Mouse (Mus musculus): Measurements from ENCODE around the gene Tmem165. TPM values are rescaled to one million over a fixed set of nuclear protein-coding genes. Genes with fewer than 3 reads are reported as not detected.

Tmem165 gene
- polyA plus RNA-seq, 1 experiment from 2014 or later, result 87.6 TPM

DNA sequence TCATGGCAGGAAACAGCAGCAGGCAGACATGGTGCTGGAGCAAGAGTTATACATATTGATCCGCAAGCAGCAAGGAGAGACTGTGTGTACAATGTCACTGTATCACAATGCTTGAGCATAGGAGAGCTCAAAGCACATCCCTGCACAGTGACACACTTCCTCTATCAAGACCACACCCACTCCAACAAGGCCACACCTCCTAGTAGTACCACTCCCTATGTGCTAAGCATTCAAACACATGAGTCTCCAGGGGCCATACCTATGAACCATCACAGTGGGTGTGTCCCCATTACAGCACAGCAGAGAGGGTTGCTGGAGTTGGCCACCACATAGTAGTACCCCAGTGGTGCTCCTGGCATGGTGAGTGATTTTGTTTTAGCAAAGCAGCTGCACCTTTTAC, 37.3 kb upstream of the Tmem165 start:
- WGBS, result 100% methylated on average over 1 of the region's 1 CpGs
- no peak for ATAC-seq (ENCODE audit: low FRiP score, low TSS enrichment)
- H3K9ac ChIP-seq (replicated peaks; ENCODE audit: low read length), result no peak overlapping the region

GRCm38 (mm10) chr5:76149436-76149835, 34.2 kb upstream of the Tmem165 start:
- Histone ChIP-seq H3K9me3 (ENCODE audit: low read length) (no peaks in the 10 kb centered on the region), H3K4me2 (replicated peaks; ENCODE audit: low read depth, low read length) (no peak overlapping the region), H3K9ac (replicated peaks; ENCODE audit: low read length) (no peak overlapping the region), H3K4me1 (ENCODE audit: insufficient read depth, low read length) (no peaks in the 10 kb centered on the region), H3K27ac (ENCODE audit: low read length) (no peak overlapping the region), H3K27me3 (ENCODE audit: insufficient read depth, low read length) (no peaks in the 10 kb centered on the region), H3K36me3 (ENCODE audit: insufficient read depth, low read length) (peaks cover 13% of the 10 kb centered on the region), H3K4me3 (ENCODE audit: low read length) (no peak overlapping the region)
- no peak for ATAC-seq (ENCODE audit: low FRiP score, low TSS enrichment)
- WGBS, result 85% methylated on average over 6 of the region's 6 CpGs

More for the DNA sequence above, 37.3 kb upstream of the Tmem165 start:
- Histone ChIP-seq H3K9me3 (ENCODE audit: low read length) (no peaks in the 10 kb centered on the region), H3K4me1 (ENCODE audit: insufficient read depth, low read length) (peaks cover 1% of the 10 kb centered on the region; the same call in 1 of the 2 replicates), H3K36me3 (ENCODE audit: insufficient read depth, low read length) (peaks cover 13% of the 10 kb centered on the region), H3K27ac (ENCODE audit: low read length) (no peak overlapping the region), H3K4me3 (ENCODE audit: low read length) (no peak overlapping the region), H3K27me3 (ENCODE audit: insufficient read depth, low read length) (no peaks in the 10 kb centered on the region), H3K4me2 (replicated peaks; ENCODE audit: low read depth, low read length) (no peak overlapping the region)

DNA sequence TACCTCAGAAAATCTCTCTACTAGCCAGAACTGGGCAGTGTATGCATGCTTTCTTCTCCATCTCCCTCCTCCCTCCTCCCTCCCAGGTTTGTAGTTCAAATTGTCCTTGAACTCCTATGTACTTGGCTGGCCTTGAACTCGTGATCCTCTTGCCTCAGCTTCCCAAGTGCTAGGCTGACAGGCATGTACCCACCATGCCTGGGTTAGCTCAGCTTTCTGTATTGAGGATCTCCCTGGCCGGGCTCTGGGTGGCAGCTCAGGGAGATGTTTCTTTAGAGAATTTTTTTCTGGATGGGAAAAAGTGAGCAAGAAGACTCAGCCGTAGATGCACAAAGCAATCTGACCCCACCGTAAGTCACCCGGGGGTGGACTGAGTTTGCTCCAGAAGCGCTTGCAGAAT, 30.7 kb upstream of the Tmem165 start:
- 90% methylated on average over 6 of the region's 6 CpGs for WGBS
- Histone ChIP-seq H3K27me3 (ENCODE audit: insufficient read depth, low read length) (no peaks in the 10 kb centered on the region), H3K36me3 (ENCODE audit: insufficient read depth, low read length) (peaks cover 21% of the 10 kb centered on the region), H3K4me1 (ENCODE audit: insufficient read depth, low read length) (no peaks in the 10 kb centered on the region), H3K4me2 (replicated peaks; ENCODE audit: low read depth, low read length) (no peak overlapping the region), H3K9ac (replicated peaks; ENCODE audit: low read length) (no peak overlapping the region), H3K27ac (ENCODE audit: low read length) (no peak overlapping the region), H3K4me3 (ENCODE audit: low read length) (no peak overlapping the region), H3K9me3 (ENCODE audit: low read length) (no peaks in the 10 kb centered on the region)
- ATAC-seq (ENCODE audit: low FRiP score, low TSS enrichment), result no peak

- Histone ChIP-seq H3K4me2 (replicated peaks; ENCODE audit: low read depth, low read length) (no peak overlapping the region), H3K27ac (ENCODE audit: low read length) (no peak overlapping the region), H3K27me3 (ENCODE audit: insufficient read depth, low read length) (no peaks in the 10 kb centered on the region), H3K36me3 (ENCODE audit: insufficient read depth, low read length) (peaks cover 21% of the 10 kb centered on the region), H3K4me3 (ENCODE audit: low read length) (no peak overlapping the region), H3K9ac (replicated peaks; ENCODE audit: low read length) (no peak overlapping the region), H3K9me3 (ENCODE audit: low read length) (no peaks in the 10 kb centered on the region), H3K4me1 (ENCODE audit: insufficient read depth, low read length) (no peaks in the 10 kb centered on the region)
- WGBS, result 91% methylated on average over 11 of the region's 11 CpGs
- ATAC-seq (ENCODE audit: low FRiP score, low TSS enrichment), result no peak
Measured at GRCm38 (mm10) chr5:76153430-76153829, 30.2 kb upstream of the Tmem165 start.

GRCm38 (mm10) chr5:76154434-76155165, 29.1 kb upstream of the Tmem165 start:
- no peak overlapping the region for H3K4me3 ChIP-seq (ENCODE audit: low read length)
- H3K4me1 ChIP-seq (ENCODE audit: insufficient read depth, low read length), result no peaks in the 10 kb centered on the region
- WGBS, result 78% methylated on average over 21 of the region's 21 CpGs
- H3K9me3 ChIP-seq (ENCODE audit: low read length), result no peaks in the 10 kb centered on the region
- no peak for ATAC-seq (ENCODE audit: low FRiP score, low TSS enrichment)
- H3K4me2 ChIP-seq (replicated peaks; ENCODE audit: low read depth, low read length), result no peak overlapping the region
- H3K36me3 ChIP-seq (ENCODE audit: insufficient read depth, low read length), result peaks cover 21% of the 10 kb centered on the region
- H3K27ac ChIP-seq (ENCODE audit: low read length), result no peak overlapping the region
- no peak overlapping the region for H3K9ac ChIP-seq (replicated peaks; ENCODE audit: low read length)
- no peaks in the 10 kb centered on the region for H3K27me3 ChIP-seq (ENCODE audit: insufficient read depth, low read length)

- Histone ChIP-seq H3K4me2 (replicated peaks; ENCODE audit: low read depth, low read length) (no peak overlapping the region), H3K4me3 (ENCODE audit: low read length) (no peak overlapping the region), H3K9me3 (ENCODE audit: low read length) (no peaks in the 10 kb centered on the region), H3K27me3 (ENCODE audit: insufficient read depth, low read length) (no peaks in the 10 kb centered on the region), H3K9ac (replicated peaks; ENCODE audit: low read length) (no peak overlapping the region), H3K27ac (ENCODE audit: low read length) (no peak overlapping the region), H3K4me1 (ENCODE audit: insufficient read depth, low read length) (no peaks in the 10 kb centered on the region), H3K36me3 (ENCODE audit: insufficient read depth, low read length) (peaks cover 8% of the 10 kb centered on the region)
- no peak for ATAC-seq (ENCODE audit: low FRiP score, low TSS enrichment)
- WGBS, result 69% methylated on average over 6 of the region's 6 CpGs
Measured at GRCm38 (mm10) chr5:76159555-76159954, 24.1 kb upstream of the Tmem165 start.

DNA sequence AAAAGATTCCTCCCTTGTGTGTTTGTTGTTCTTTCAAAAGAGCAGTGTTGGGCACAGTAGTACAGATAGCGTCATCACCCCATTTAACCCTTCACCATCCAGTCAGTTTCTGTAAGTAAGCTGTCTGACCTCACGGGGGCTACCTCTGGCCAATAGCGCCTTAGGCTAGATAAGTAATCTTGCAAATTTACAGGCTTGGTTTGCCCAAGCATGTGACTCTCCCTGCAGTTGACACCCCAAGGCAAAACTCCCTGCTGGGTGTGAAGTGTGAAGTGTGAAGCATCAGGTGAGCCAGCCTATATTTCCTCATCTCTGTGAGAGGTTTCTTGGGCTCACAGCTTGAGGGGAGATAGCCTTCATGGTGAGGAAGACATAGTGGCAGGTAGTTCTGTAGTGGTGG, 23.6 kb upstream of the Tmem165 start:
- Histone ChIP-seq H3K36me3 (ENCODE audit: insufficient read depth, low read length) (peaks cover 8% of the 10 kb centered on the region), H3K27ac (ENCODE audit: low read length) (no peak overlapping the region), H3K27me3 (ENCODE audit: insufficient read depth, low read length) (no peaks in the 10 kb centered on the region), H3K4me2 (replicated peaks; ENCODE audit: low read depth, low read length) (no peak overlapping the region), H3K9ac (replicated peaks; ENCODE audit: low read length) (no peak overlapping the region), H3K4me3 (ENCODE audit: low read length) (no peak overlapping the region), H3K4me1 (ENCODE audit: insufficient read depth, low read length) (no peaks in the 10 kb centered on the region), H3K9me3 (ENCODE audit: low read length) (no peaks in the 10 kb centered on the region)
- no peak for ATAC-seq (ENCODE audit: low FRiP score, low TSS enrichment)
- 56% methylated on average over 3 of the region's 3 CpGs for WGBS

DNA sequence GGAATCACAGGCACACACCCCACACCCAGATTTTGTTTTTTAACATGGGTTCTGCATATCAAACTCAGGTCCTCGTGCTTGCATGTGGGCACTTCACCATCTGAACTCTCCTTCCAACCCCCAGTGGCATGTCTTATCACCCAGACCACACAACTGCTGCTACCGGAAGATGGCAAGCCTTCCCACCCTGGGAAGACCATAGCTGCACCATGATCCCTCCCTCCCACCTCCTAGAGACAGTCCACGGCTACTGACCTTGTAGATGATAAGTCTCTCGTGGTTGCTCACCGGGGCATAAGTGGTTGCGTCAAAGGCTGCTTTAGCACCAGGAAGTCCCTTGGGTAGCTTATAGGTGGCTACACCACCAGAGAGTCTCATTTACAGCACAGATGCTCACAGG, 22.2 kb upstream of the Tmem165 start:
- Histone ChIP-seq H3K4me1 (ENCODE audit: insufficient read depth, low read length) (no peaks in the 10 kb centered on the region), H3K36me3 (ENCODE audit: insufficient read depth, low read length) (0 out of 2 replicates have a peak, but pooled peaks cover under 1% of the 10 kb centered on the region), H3K27me3 (ENCODE audit: insufficient read depth, low read length) (no peaks in the 10 kb centered on the region)

DNA sequence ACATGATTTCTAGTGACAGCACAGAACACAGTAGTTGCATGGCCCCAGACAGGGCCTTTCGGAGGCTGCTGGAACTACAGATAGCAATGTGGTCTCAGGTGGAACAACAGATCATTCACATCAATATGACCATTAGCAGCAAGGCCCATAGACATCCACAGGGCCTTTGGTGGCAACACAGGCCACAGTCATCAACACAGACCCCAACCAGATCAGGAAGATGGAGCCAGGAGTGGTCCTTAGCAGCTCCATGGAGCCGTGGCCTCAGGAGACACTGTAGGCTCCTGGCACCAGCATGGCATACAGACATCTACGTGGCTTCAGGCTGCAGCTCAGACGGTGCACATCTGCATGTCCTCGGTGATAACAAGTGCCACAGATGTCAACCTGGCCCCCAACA, 20.8 kb upstream of the Tmem165 start:
- Histone ChIP-seq H3K4me1 (ENCODE audit: insufficient read depth, low read length) (no peaks in the 10 kb centered on the region), H3K4me2 (replicated peaks; ENCODE audit: low read depth, low read length) (no peak overlapping the region), H3K9me3 (ENCODE audit: low read length) (no peaks in the 10 kb centered on the region), H3K27ac (ENCODE audit: low read length) (no peak overlapping the region), H3K27me3 (ENCODE audit: insufficient read depth, low read length) (no peaks in the 10 kb centered on the region), H3K4me3 (ENCODE audit: low read length) (no peak overlapping the region), H3K36me3 (ENCODE audit: insufficient read depth, low read length) (no peaks in the 10 kb centered on the region), H3K9ac (replicated peaks; ENCODE audit: low read length) (no peak overlapping the region)
- 80% methylated on average over 5 of the region's 5 CpGs for WGBS
- ATAC-seq (ENCODE audit: low FRiP score, low TSS enrichment), result no peak

More for the DNA sequence above, 22.2 kb upstream of the Tmem165 start:
- Histone ChIP-seq H3K27ac (ENCODE audit: low read length) (no peak overlapping the region), H3K4me3 (ENCODE audit: low read length) (no peak overlapping the region), H3K9me3 (ENCODE audit: low read length) (no peaks in the 10 kb centered on the region), H3K9ac (replicated peaks; ENCODE audit: low read length) (no peak overlapping the region), H3K4me2 (replicated peaks; ENCODE audit: low read depth, low read length) (no peak overlapping the region)
- 94% methylated on average over 6 of the region's 6 CpGs for WGBS
- no peak for ATAC-seq (ENCODE audit: low FRiP score, low TSS enrichment)

DNA sequence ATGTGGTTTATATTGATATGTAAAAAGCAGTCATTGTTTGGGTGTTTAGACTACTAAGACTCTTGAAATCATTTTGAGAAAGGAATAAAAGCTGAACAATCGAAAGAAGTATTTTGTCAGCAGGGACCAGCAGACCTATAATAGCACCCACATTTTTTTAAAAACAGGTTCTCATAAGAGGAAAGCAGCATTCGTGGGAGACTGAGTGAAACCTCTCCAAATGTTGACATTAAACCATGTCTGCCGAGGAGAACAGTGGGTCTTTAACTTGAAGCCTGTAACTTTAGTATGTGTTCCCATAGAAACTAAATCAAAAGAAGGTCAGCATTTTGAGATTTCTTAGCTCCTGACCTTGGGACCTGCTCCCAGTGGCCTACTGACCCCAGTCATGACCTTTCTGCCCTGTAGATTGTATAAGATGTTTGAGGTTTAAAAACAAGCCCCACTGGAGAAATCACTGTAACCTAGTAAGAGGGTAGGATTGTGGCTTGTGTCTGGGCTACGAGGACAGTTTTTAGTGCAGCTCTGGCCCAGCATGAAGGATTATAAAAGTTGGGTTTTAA, 19.8 kb upstream of the Tmem165 start:
- Histone ChIP-seq H3K36me3 (ENCODE audit: insufficient read depth, low read length) (no peaks in the 10 kb centered on the region), H3K9ac (replicated peaks; ENCODE audit: low read length) (no peak overlapping the region), H3K4me2 (replicated peaks; ENCODE audit: low read depth, low read length) (no peak overlapping the region), H3K27me3 (ENCODE audit: insufficient read depth, low read length) (no peaks in the 10 kb centered on the region), H3K27ac (ENCODE audit: low read length) (no peak overlapping the region), H3K4me3 (ENCODE audit: low read length) (no peak overlapping the region), H3K4me1 (ENCODE audit: insufficient read depth, low read length) (no peaks in the 10 kb centered on the region), H3K9me3 (ENCODE audit: low read length) (no peaks in the 10 kb centered on the region)
- WGBS, result 51% methylated on average over 4 of the region's 4 CpGs
- no peak for ATAC-seq (ENCODE audit: low FRiP score, low TSS enrichment)
